Mouse (Mus musculus) ES-E14 (cell line): ENCODE results near the gene Nsd1. TPM values are rescaled to one million over a fixed set of nuclear protein-coding genes. Genes with fewer than 3 reads are reported as not detected.

Experiments
- DNase-seq: peaks from one replicate; pipeline ENCODE4 v3.0.0-alpha.2; 2013; ENCODE audit warnings: low read depth, low spot score
- H3K27ac ChIP-seq: 2 replicates; pipeline ENCODE4 v1.5.1; 2012; ENCODE audit warnings: low read depth, mild to moderate bottlenecking, low read length, moderate library complexity, mixed read lengths; ENCODE audit not compliant: poor library complexity, insufficient read depth, severe bottlenecking
- H3K36me3 ChIP-seq: 2 replicates; pipeline ENCODE4 v1.6.1; 2012; ENCODE audit warnings: mild to moderate bottlenecking, low read length, moderate library complexity, mixed read lengths; ENCODE audit not compliant: control insufficient read depth, poor library complexity, insufficient read depth, severe bottlenecking
- H3K4me1 ChIP-seq, 2 experiments: fragments of 150-350 bp in 1 of 2; sonication (generic) in 1 of 2; 2 replicates each; pipeline ENCODE4 v1.6.1; 2012; ENCODE audit warnings: low read length in 2 of 2, mild to moderate bottlenecking in 1 of 2, mixed read lengths in 1 of 2; ENCODE audit not compliant: control insufficient read depth in 2 of 2, insufficient read depth in 2 of 2, poor library complexity in 1 of 2
- H3K4me3 ChIP-seq, 2 experiments: fragments of 150-350 bp in 1 of 2; sonication (generic) in 1 of 2; 2 replicates each; pipeline ENCODE4 v1.5.1; 2012; ENCODE audit warnings: low read length in 2 of 2, low read depth in 1 of 2, mild to moderate bottlenecking in 1 of 2, mixed read lengths in 1 of 2; ENCODE audit not compliant: insufficient read depth in 1 of 2, poor library complexity in 1 of 2, severe bottlenecking in 1 of 2
- H3K9ac ChIP-seq: 2 replicates; pipeline ENCODE4 v1.6.1; 2012; ENCODE audit warnings: low read depth, mild to moderate bottlenecking, low read length, mixed read lengths; ENCODE audit not compliant: poor library complexity, insufficient read depth, severe bottlenecking
- H3K9me3 ChIP-seq: fragments of 150-350 bp; sonication (generic); 2 replicates; pipeline ENCODE4 v1.6.1; 2012; ENCODE audit warnings: low read depth, mild to moderate bottlenecking, low read length; ENCODE audit not compliant: control insufficient read depth, insufficient read depth
- CHD2 ChIP-seq: IDR thresholded peaks from 2 replicates; pipeline ENCODE4 v1.6.1; 2014; ENCODE audit warnings: mild to moderate bottlenecking, low read depth, low read length, inconsistent platforms
- HCFC1 ChIP-seq: IDR thresholded peaks from 2 replicates; pipeline ENCODE4 v1.6.1; 2012; ENCODE audit warnings: low read length, inconsistent platforms, borderline replicate concordance; ENCODE audit not compliant: insufficient read depth
- MAFK ChIP-seq: IDR thresholded peaks from 2 replicates; pipeline ENCODE4 v1.6.1; 2014; ENCODE audit warnings: mild to moderate bottlenecking, low read depth, low read length, inconsistent platforms; ENCODE audit not compliant: insufficient read depth
- ZC3H11A ChIP-seq: IDR thresholded peaks from 2 replicates; pipeline ENCODE4 v1.6.1; 2012; ENCODE audit warnings: low read depth, mild to moderate bottlenecking, inconsistent platforms, low read length, borderline replicate concordance
- ZNF384 ChIP-seq: IDR thresholded peaks from 2 replicates; pipeline ENCODE4 v1.6.1; 2012; ENCODE audit warnings: low read depth, low read length, inconsistent platforms
- in situ Hi-C, 2 experiments: fragments of 600-800 bp; cut with MboI; formaldehyde crosslinking; loops; one replicate each; pipeline ENCODE4 v1.15.1; 2025; ENCODE audit warnings: low sequenced_read_pairs in 2 of 2, inconsistent platforms in 1 of 2; ENCODE audit not compliant: unreplicated experiment in 2 of 2
- total RNA-seq: library from RNA; depleted of rRNA; stranded (reverse); fragments of 300-350 nt; gene quantifications from 2 replicates; pipeline ENCODE4 v1.2.3, GENCODE M21; 2012

Nsd1 gene
- total RNA-seq, 1 experiment, result 135 TPM

DNA sequence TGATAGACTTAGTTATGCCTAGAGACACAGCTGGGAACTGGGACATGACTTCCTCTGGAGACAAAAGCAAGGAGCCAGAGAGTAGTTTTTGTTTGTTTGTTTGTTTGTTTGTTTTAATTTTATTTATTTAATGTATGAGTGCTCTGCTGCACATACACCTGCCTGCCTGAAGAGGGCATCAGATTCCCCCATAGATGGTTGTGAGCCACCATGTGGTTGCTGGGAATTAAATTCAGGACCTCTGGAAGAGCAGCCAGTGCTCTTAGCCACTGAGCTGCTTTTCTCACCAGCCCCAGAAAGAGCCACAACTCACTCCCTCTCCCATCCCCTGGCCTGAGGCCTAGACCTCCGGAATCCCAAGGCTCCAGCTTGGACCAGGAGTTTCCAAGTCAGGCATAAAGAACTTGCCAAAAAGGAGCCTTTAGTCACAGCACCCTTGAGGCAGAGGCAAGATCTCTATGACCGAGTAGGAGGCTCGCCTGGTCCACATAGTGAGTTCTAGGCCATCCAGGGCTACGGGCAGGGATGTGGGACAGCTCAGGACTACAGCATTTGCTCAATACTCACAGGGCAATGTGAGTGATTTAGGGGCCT is 31.6 kb upstream of the Nsd1 start:
- Histone ChIP-seq H3K4me3 (no peak overlapping the region), H3K27ac (peak overlapping the region; percentile 67; the same call in 1 of the 2 replicates), H3K36me3 (no peaks in the 10 kb centered on the region), H3K9ac (peak overlapping the region; percentile 53; the same call in 1 of the 2 replicates), H3K9me3 (no peaks in the 10 kb centered on the region), H3K4me1 (peaks cover 0 to 8% of the 10 kb centered on the region in 2 experiments; a peak in 3 of 4 replicates)
- in situ Hi-C loops, result no loop called here
- DNase-seq, result no peak
- TF ChIP-seq ZNF384 (no peak), CHD2 (no peak), MAFK (no peak), ZC3H11A (no peak), HCFC1 (no peak)

DNA sequence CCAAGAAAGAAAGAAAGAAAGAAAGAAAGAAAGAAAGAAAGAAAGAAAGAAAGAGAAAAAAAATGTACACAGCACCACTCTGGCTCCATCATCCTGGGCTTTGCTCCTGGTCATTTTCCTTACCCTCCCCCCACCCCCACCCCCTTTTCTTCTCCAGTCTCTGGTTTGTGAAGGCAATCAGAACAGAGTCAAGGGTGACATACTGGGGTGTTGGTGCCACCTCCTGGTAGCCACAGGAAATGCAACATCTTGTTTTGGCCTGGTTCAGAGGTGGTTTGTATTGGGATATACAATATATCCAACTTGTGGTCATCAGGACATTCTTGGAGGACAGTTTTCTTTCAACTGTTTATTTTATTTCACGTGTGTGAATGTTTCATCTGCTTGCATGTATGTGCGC is 31.0 kb upstream of the Nsd1 start:
- no peaks in the 10 kb centered on the region for H3K9me3 ChIP-seq
- DNase-seq, result peak; percentile 84
- no peak overlapping the region for H3K4me3 ChIP-seq
- no peak overlapping the region for H3K9ac ChIP-seq
- no peak overlapping the region for H3K27ac ChIP-seq
- TF ChIP-seq ZC3H11A, result peak; percentile 40; the same call in 1 of the 2 replicates
- TF ChIP-seq HCFC1, result no peak
- in situ Hi-C loops, result no loop called here
- no peaks in the 10 kb centered on the region for H3K36me3 ChIP-seq
- peaks cover 2 to 11% of the 10 kb centered on the region in 2 experiments for H3K4me1 ChIP-seq

DNA sequence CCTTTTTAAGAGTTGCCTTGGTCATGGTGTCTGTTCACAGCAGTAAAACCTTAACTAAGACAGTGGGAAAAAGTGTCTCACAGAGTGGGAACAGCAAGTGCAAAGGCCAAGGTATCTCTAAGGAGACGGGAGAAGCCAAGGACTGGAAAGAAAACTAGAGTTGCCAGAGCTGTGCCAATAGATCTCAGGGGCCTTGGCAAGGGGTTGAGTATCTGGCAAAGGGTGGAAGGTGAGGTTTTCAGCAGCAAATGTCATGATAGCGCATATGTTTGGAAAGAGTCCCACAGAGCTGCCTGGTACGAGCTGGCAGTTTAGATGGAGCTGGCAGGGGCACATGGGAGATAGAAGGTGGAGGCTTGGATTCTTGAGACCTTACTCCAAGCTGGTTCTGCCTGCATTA is 30.0 kb upstream of the Nsd1 start:
- no peak for TF ChIP-seq ZNF384
- no peak for DNase-seq
- H3K36me3 ChIP-seq, result no peaks in the 10 kb centered on the region
- H3K9me3 ChIP-seq, result no peaks in the 10 kb centered on the region
- H3K27ac ChIP-seq, result no peak overlapping the region
- no peak overlapping the region for H3K9ac ChIP-seq
- no peak overlapping the region for H3K4me3 ChIP-seq
- in situ Hi-C loops, result no loop called here
- H3K4me1 ChIP-seq, result peaks cover 7 to 11% of the 10 kb centered on the region in 2 experiments

DNA sequence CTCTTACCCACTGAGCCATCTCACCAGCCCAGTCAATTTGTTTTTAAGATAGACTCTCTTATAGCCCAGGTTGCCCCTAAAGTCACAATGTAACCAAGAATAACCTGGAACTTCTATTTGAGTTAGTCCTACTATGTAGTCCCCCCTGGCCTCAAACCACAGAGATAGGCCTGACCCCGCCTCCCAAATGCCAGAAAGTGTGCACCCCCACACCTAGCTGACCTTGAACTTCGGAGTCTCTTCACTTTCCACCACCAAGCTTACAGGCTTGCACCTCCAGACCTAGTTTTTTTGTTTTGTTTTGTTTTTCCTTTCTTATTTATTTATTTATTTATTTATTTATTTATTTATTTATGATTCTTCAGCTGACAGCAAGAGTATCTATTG is 27.8 kb upstream of the Nsd1 start:
- in situ Hi-C loops, result no loop called here
- TF ChIP-seq CHD2 (no peak), HCFC1 (no peak), MAFK (no peak), ZC3H11A (no peak), ZNF384 (no peak)
- no peak for DNase-seq
- no peak overlapping the region; the same call in 1 of the 2 replicates for H3K9ac ChIP-seq
- peaks cover 7 to 11% of the 10 kb centered on the region in 2 experiments for H3K4me1 ChIP-seq
- H3K36me3 ChIP-seq, result no peaks in the 10 kb centered on the region
- H3K27ac ChIP-seq, result peak overlapping the region; percentile 84; the same call in 1 of the 2 replicates
- H3K4me3 ChIP-seq, result peak overlapping the region; percentile 61 to 75
- H3K9me3 ChIP-seq, result no peaks in the 10 kb centered on the region

DNA sequence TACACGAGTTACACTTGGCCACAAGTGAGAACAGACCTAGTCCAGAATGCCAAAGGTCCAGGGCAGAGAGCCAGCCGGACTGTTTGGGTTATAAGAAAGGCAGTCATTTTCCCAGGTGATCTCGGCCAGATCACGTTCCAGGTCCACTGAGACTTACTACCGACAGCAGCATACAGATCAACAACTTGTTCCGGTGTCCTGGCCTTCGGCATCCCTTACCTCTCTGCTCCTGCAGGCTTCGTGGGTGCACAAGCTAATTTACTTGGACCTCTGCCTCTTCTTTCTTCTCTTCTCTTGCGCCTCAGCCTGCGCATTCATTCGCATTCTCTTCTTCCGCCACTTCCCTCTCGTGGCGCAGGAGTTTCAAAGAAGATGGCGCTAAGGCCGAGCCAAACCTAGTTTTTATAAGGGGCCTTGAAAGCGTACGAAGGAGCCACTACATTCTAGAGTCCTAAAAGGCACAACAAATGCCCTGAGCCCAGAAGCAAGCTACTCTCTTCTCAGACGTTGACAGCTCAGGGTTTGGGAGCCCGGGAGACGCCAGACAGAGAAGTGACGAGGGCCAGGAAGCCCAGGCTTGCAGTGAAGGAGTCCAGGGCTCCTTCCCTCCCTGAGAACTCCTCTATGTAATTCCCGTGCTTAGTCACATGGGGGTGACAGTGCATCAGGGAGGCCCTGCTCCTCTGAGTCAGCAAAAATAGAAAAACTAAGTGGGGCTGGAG is 27.2 kb upstream of the Nsd1 start:
- no peaks in the 10 kb centered on the region for H3K36me3 ChIP-seq
- peak overlapping the region; percentile 76 for H3K9ac ChIP-seq
- H3K9me3 ChIP-seq, result no peaks in the 10 kb centered on the region
- H3K27ac ChIP-seq, result peak overlapping the region; percentile 84
- DNase-seq, result no peak
- TF ChIP-seq HCFC1 (peak; percentile 34; the same call in 1 of the 2 replicates), CHD2 (no peak), ZC3H11A (no peak), MAFK (peak; percentile 99), ZNF384 (no peak)
- peaks cover 7 to 11% of the 10 kb centered on the region in 2 experiments for H3K4me1 ChIP-seq
- in situ Hi-C loops, result no loop called here
- H3K4me3 ChIP-seq, result peak overlapping the region; percentile 61 to 75
